Mouse (Mus musculus): ENCODE data around the gene H6pd. TPM values are rescaled to one million over a fixed set of nuclear protein-coding genes. Genes with fewer than 3 reads are reported as not detected.

H6pd gene
- polyA plus RNA-seq, 1 experiment from 2014 or later: 5.4 TPM

GRCm38 (mm10) chr4:149978820-149979219 lies 30.0 kb downstream of the H6pd start:
- Histone ChIP-seq H3K9me3 (replicated peaks) (no peaks in the 10 kb centered on the region), H3K27ac (no peak overlapping the region), H3K4me3 (no peak overlapping the region), H3K27me3 (peaks cover 4% of the 10 kb centered on the region; the same call in 1 of the 2 replicates), H3K9ac (no peak overlapping the region), H3K4me2 (replicated peaks) (no peak overlapping the region), H3K4me1 (peaks cover 15% of the 10 kb centered on the region), H3K36me3 (no peaks in the 10 kb centered on the region)
- WGBS: 90% methylated on average over 2 of the region's 2 CpGs
- ATAC-seq (ENCODE audit: low FRiP score): no peak

- H3K27ac ChIP-seq: no peak overlapping the region
These were observed 30.9 kb downstream of the H6pd start for GRCm38 (mm10) chr4:149977801-149978544.

GRCm38 (mm10) chr4:149977181-149977580 lies 31.6 kb downstream of the H6pd start:
- no peaks in the 10 kb centered on the region for H3K9me3 ChIP-seq (replicated peaks)
- WGBS: 79% methylated on average over 6 of the region's 6 CpGs
- no peak overlapping the region for H3K4me3 ChIP-seq
- H3K27ac ChIP-seq: no peak overlapping the region
- H3K9ac ChIP-seq: no peak overlapping the region
- peaks cover 4% of the 10 kb centered on the region; the same call in 1 of the 2 replicates for H3K27me3 ChIP-seq
- ATAC-seq (ENCODE audit: low FRiP score): no peak
- H3K4me2 ChIP-seq (replicated peaks): no peak overlapping the region
- no peaks in the 10 kb centered on the region for H3K36me3 ChIP-seq
- peaks cover 15% of the 10 kb centered on the region for H3K4me1 ChIP-seq

More at GRCm38 (mm10) chr4:149977801-149978544, 30.9 kb downstream of the H6pd start:
- no peak for ATAC-seq (ENCODE audit: low FRiP score)
- H3K36me3 ChIP-seq: no peaks in the 10 kb centered on the region
- H3K27me3 ChIP-seq: peaks cover 4% of the 10 kb centered on the region; the same call in 1 of the 2 replicates
- H3K9me3 ChIP-seq (replicated peaks): no peaks in the 10 kb centered on the region
- no peak overlapping the region for H3K4me2 ChIP-seq (replicated peaks)
- H3K9ac ChIP-seq: no peak overlapping the region
- peaks cover 15% of the 10 kb centered on the region for H3K4me1 ChIP-seq
- 62% methylated on average over 17 of the region's 17 CpGs for WGBS
- H3K4me3 ChIP-seq: no peak overlapping the region

- Histone ChIP-seq H3K9ac (no peak overlapping the region), H3K9me3 (replicated peaks) (no peaks in the 10 kb centered on the region), H3K27me3 (peaks cover 4% of the 10 kb centered on the region; the same call in 1 of the 2 replicates), H3K4me3 (no peak overlapping the region), H3K4me1 (peaks cover 15% of the 10 kb centered on the region), H3K27ac (no peak overlapping the region), H3K4me2 (replicated peaks) (no peak overlapping the region), H3K36me3 (no peaks in the 10 kb centered on the region)
- ATAC-seq (ENCODE audit: low FRiP score): no peak
- 81% methylated on average over 5 of the region's 5 CpGs for WGBS
These were observed 33.0 kb downstream of the H6pd start for GRCm38 (mm10) chr4:149975730-149976254.

- no peak overlapping the region for H3K4me3 ChIP-seq
These were observed 33.5 kb downstream of the H6pd start for GRCm38 (mm10) chr4:149975291-149975690.

GRCm38 (mm10) chr4:149971393-149971792 lies 37.4 kb downstream of the H6pd start:
- H3K27ac ChIP-seq: no peak overlapping the region
- no peaks in the 10 kb centered on the region; the same call in 1 of the 2 replicates for H3K27me3 ChIP-seq
- H3K36me3 ChIP-seq: no peaks in the 10 kb centered on the region
- H3K4me2 ChIP-seq (replicated peaks): no peak overlapping the region
- H3K4me1 ChIP-seq: peaks cover 5% of the 10 kb centered on the region; the same call in 1 of the 2 replicates
- no peak overlapping the region for H3K9ac ChIP-seq
- no peaks in the 10 kb centered on the region for H3K9me3 ChIP-seq (replicated peaks)
- no peak for ATAC-seq (ENCODE audit: low FRiP score)
- no peak overlapping the region for H3K4me3 ChIP-seq
- WGBS: 74% methylated on average over 9 of the region's 9 CpGs

More at GRCm38 (mm10) chr4:149975291-149975690, 33.5 kb downstream of the H6pd start:
- WGBS: 74% methylated on average over 8 of the region's 8 CpGs
- no peak for ATAC-seq (ENCODE audit: low FRiP score)
- peaks cover 4% of the 10 kb centered on the region; the same call in 1 of the 2 replicates for H3K27me3 ChIP-seq
- H3K9me3 ChIP-seq (replicated peaks): no peaks in the 10 kb centered on the region
- no peak overlapping the region for H3K9ac ChIP-seq
- no peaks in the 10 kb centered on the region for H3K36me3 ChIP-seq
- no peak overlapping the region for H3K4me2 ChIP-seq (replicated peaks)
- no peak overlapping the region for H3K27ac ChIP-seq
- H3K4me1 ChIP-seq: peaks cover 15% of the 10 kb centered on the region

GRCm38 (mm10) chr4:149968526-149968925 lies 40.3 kb downstream of the H6pd start:
- no peaks in the 10 kb centered on the region for H3K9me3 ChIP-seq (replicated peaks)
- no peak overlapping the region for H3K27ac ChIP-seq
- no peaks in the 10 kb centered on the region; the same call in 1 of the 2 replicates for H3K27me3 ChIP-seq
- H3K4me3 ChIP-seq: no peak overlapping the region
- H3K4me1 ChIP-seq: peaks cover 9% of the 10 kb centered on the region; the same call in 1 of the 2 replicates
- no peak overlapping the region for H3K9ac ChIP-seq
- no peaks in the 10 kb centered on the region for H3K36me3 ChIP-seq
- no peak overlapping the region for H3K4me2 ChIP-seq (replicated peaks)
- ATAC-seq (ENCODE audit: low FRiP score): no peak
- 38% methylated on average over 6 of the region's 6 CpGs for WGBS

- Histone ChIP-seq H3K27me3 (no peaks in the 10 kb centered on the region; the same call in 1 of the 2 replicates), H3K4me2 (replicated peaks) (no peak overlapping the region), H3K4me3 (no peak overlapping the region), H3K36me3 (no peaks in the 10 kb centered on the region), H3K9ac (no peak overlapping the region), H3K9me3 (replicated peaks) (no peaks in the 10 kb centered on the region), H3K27ac (no peak overlapping the region), H3K4me1 (peaks cover 9% of the 10 kb centered on the region; the same call in 1 of the 2 replicates)
- WGBS: 86% methylated on average over 9 of the region's 9 CpGs
- ATAC-seq (ENCODE audit: low FRiP score): no peak
These were observed 41.9 kb downstream of the H6pd start for GRCm38 (mm10) chr4:149966963-149967362.

- 62% methylated on average over 5 of the region's 5 CpGs for WGBS
- no peak overlapping the region for H3K27ac ChIP-seq
- no peak for ATAC-seq (ENCODE audit: low FRiP score)
These were observed 42.6 kb downstream of the H6pd start for GRCm38 (mm10) chr4:149966252-149966651.

GRCm38 (mm10) chr4:149965672-149966071 lies 43.2 kb downstream of the H6pd start:
- H3K4me3 ChIP-seq: no peak overlapping the region
- ATAC-seq (ENCODE audit: low FRiP score): no peak
- H3K4me1 ChIP-seq: peaks cover 9% of the 10 kb centered on the region; the same call in 1 of the 2 replicates
- no peaks in the 10 kb centered on the region for H3K36me3 ChIP-seq
- no peaks in the 10 kb centered on the region for H3K9me3 ChIP-seq (replicated peaks)
- no peak overlapping the region for H3K27ac ChIP-seq
- no peak overlapping the region for H3K4me2 ChIP-seq (replicated peaks)
- H3K27me3 ChIP-seq: no peaks in the 10 kb centered on the region; the same call in 1 of the 2 replicates
- H3K9ac ChIP-seq: no peak overlapping the region
- WGBS: 78% methylated on average over 6 of the region's 6 CpGs

More at GRCm38 (mm10) chr4:149966252-149966651, 42.6 kb downstream of the H6pd start:
- H3K9me3 ChIP-seq (replicated peaks): no peaks in the 10 kb centered on the region
- H3K4me3 ChIP-seq: no peak overlapping the region
- no peaks in the 10 kb centered on the region; the same call in 1 of the 2 replicates for H3K27me3 ChIP-seq
- H3K4me1 ChIP-seq: peaks cover 9% of the 10 kb centered on the region; the same call in 1 of the 2 replicates
- no peak overlapping the region for H3K9ac ChIP-seq
- H3K36me3 ChIP-seq: no peaks in the 10 kb centered on the region
- no peak overlapping the region for H3K4me2 ChIP-seq (replicated peaks)

- Histone ChIP-seq H3K36me3 (no peaks in the 10 kb centered on the region), H3K4me2 (replicated peaks) (no peak overlapping the region), H3K4me3 (no peak overlapping the region), H3K27ac (no peak overlapping the region), H3K9ac (no peak overlapping the region), H3K27me3 (no peaks in the 10 kb centered on the region; the same call in 1 of the 2 replicates), H3K9me3 (replicated peaks) (no peaks in the 10 kb centered on the region), H3K4me1 (peaks cover 9% of the 10 kb centered on the region; the same call in 1 of the 2 replicates)
- 83% methylated on average over 6 of the region's 6 CpGs for WGBS
- no peak for ATAC-seq (ENCODE audit: low FRiP score)
These were observed 43.6 kb downstream of the H6pd start for GRCm38 (mm10) chr4:149965242-149965641.

GRCm38 (mm10) chr4:149964770-149965169 lies 44.1 kb downstream of the H6pd start:
- Histone ChIP-seq H3K9ac (no peak overlapping the region), H3K27ac (no peak overlapping the region), H3K27me3 (no peaks in the 10 kb centered on the region), H3K9me3 (replicated peaks) (no peaks in the 10 kb centered on the region), H3K4me3 (no peak overlapping the region), H3K4me1 (peaks cover 9% of the 10 kb centered on the region; the same call in 1 of the 2 replicates), H3K36me3 (no peaks in the 10 kb centered on the region), H3K4me2 (replicated peaks) (no peak overlapping the region)
- 59% methylated on average over 3 of the region's 3 CpGs for WGBS
- no peak for ATAC-seq (ENCODE audit: low FRiP score)
